Mouse (Mus musculus): Measurements from ENCODE around the gene Selp. TPM values are rescaled to one million over a fixed set of nuclear protein-coding genes. Genes with fewer than 3 reads are reported as not detected.

Selp gene
- polyA plus RNA-seq, 1 experiment from 2014 or later = not detected

DNA sequence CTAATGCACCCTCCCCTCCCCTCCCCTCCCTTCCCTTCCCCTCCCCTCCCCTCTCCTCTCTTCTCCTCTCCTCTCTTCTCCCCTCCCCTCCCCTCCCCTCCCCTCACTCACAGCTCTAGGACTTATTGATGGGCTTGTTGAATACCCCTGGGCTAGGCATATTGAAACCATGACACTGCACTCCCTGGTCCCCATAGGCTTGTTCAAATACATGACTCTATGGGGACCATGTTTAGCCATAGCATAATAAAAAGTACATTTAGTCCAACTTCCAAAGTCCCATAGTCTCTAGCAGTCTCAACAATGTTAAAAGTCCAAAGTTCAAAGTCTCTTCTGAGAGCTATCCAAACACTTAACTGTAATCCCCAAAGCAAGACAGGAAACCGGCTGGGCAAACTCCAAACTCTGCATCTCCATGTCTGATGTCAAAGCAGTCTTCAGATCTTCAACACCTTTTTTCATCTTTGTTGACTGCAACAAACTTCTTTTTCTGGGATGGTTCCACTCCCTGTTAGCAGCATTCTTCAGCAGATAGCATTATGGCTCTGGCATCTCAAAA, 72.0 kb downstream of the Selp start:
- Histone ChIP-seq H3K9ac (no peak overlapping the region), H3K9me3 (no peaks in the 10 kb centered on the region), H3K27me3 (no peaks in the 10 kb centered on the region), H3K4me1 (replicated peaks) (no peaks in the 10 kb centered on the region; the same call in 1 of the 2 replicates), H3K36me3 (no peaks in the 10 kb centered on the region), H3K4me3 (no peak overlapping the region), H3K27ac (replicated peaks) (no peak overlapping the region), H3K4me2 (no peak overlapping the region)
- 97% methylated on average over 1 of the region's 1 CpGs for WGBS
- no peak for ATAC-seq (ENCODE audit: low read depth)

DNA sequence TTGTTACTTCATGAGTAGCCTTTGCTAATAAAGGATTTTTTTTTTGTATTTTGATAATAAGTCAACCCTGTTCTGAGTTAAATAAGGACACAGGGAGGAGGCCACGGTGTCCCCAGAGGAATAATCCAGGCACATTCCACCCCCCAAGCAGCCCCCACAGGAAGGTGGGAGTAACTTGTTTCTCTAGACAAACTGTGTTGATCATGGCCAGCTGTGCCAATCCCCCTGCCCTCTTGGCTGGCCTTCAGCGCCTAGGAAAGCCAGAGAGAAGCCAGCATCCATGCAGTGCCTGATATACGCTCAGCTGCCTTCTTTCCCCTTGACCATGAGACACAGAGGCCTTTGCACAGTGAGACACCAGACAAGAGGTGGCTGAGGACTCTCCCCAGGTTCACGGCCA, 84.5 kb downstream of the Selp start:
- 92% methylated on average over 4 of the region's 4 CpGs for WGBS
- Histone ChIP-seq H3K4me1 (replicated peaks) (no peaks in the 10 kb centered on the region), H3K9ac (no peak overlapping the region), H3K4me2 (no peak overlapping the region), H3K27ac (replicated peaks) (no peak overlapping the region), H3K4me3 (no peak overlapping the region), H3K27me3 (no peaks in the 10 kb centered on the region), H3K36me3 (no peaks in the 10 kb centered on the region), H3K9me3 (peaks cover 10% of the 10 kb centered on the region; the same call in 1 of the 2 replicates)
- no peak for ATAC-seq (ENCODE audit: low read depth)

Other genes starting within 250 kb of the Selp start
- gene Scyl3, start 186.2 kb upstream of the Selp start, polyA plus RNA-seq (2015; fragmentation: Nextera tagmentation; extraction: Ambion mirVana) = 15.5 and 17.1 TPM in 2 replicates
- gene BC055324, start 120.5 kb upstream of the Selp start, polyA plus RNA-seq (2015; fragmentation: Nextera tagmentation; extraction: Ambion mirVana) = 5.7 and 8.0 TPM in 2 replicates
- gene Mettl18, start 120.4 kb upstream of the Selp start, polyA plus RNA-seq (2015; fragmentation: Nextera tagmentation; extraction: Ambion mirVana) = 8.3 and 9.8 TPM in 2 replicates
- gene Sele, start 67.0 kb upstream of the Selp start, polyA plus RNA-seq (2015; fragmentation: Nextera tagmentation; extraction: Ambion mirVana) = not detected in 2 replicates
- gene Sell, start 53.3 kb upstream of the Selp start, polyA plus RNA-seq (2015; fragmentation: Nextera tagmentation; extraction: Ambion mirVana) = 0.17 and 0.36 TPM in 2 replicates
- 0.14 and 0.18 TPM in 2 replicates for gene F5, start 36.6 kb downstream of the Selp start, polyA plus RNA-seq (2015; fragmentation: Nextera tagmentation; extraction: Ambion mirVana)
- gene Slc19a2, start 133.8 kb downstream of the Selp start, polyA plus RNA-seq (2015; fragmentation: Nextera tagmentation; extraction: Ambion mirVana) = 6.1 and 7.3 TPM in 2 replicates
- gene Ccdc181, start 160.3 kb downstream of the Selp start, polyA plus RNA-seq (2015; fragmentation: Nextera tagmentation; extraction: Ambion mirVana) = 19.8 and 22.4 TPM in 2 replicates
- gene Nme7, start 188.9 kb downstream of the Selp start, polyA plus RNA-seq (2015; fragmentation: Nextera tagmentation; extraction: Ambion mirVana) = 31.0 and 33.1 TPM in 2 replicates
- 29.6 and 31.9 TPM in 2 replicates for gene Blzf1, start 192.2 kb downstream of the Selp start, polyA plus RNA-seq (2015; fragmentation: Nextera tagmentation; extraction: Ambion mirVana)